Mouse (Mus musculus) embryonic fibroblast, embryonic 13.5 days (primary cell): ENCODE measurements around the gene Pelo. TPM values are rescaled to one million over a fixed set of nuclear protein-coding genes. Genes with fewer than 3 reads are reported as not detected.
A peak's percentile ranks its signal among the peaks of the same experiment; 100 is the strongest.

Source experiments
- H3K27ac ChIP-seq: 2 replicates; pipeline ENCODE4 v1.5.1; 2012; ENCODE audit warnings: low read length, control low read depth, inconsistent platforms; ENCODE audit not compliant: insufficient read depth
- H3K4me1 ChIP-seq: 2 replicates; pipeline ENCODE4 v1.6.1; 2011; ENCODE audit warnings: low read length; ENCODE audit not compliant: control insufficient read depth, insufficient read depth
- H3K4me3 ChIP-seq: 2 replicates; pipeline ENCODE4 v1.5.1; 2011; ENCODE audit warnings: mild to moderate bottlenecking, control low read depth, low read length; ENCODE audit not compliant: insufficient read depth
- CTCF ChIP-seq: IDR thresholded peaks from 2 replicates; pipeline ENCODE4 v1.5.1; 2011; ENCODE audit warnings: mild to moderate bottlenecking, control low read depth, low read length, moderate library complexity, borderline replicate concordance; ENCODE audit not compliant: insufficient read depth
- POLR2A ChIP-seq: IDR thresholded peaks from 2 replicates; pipeline ENCODE4 v1.6.1; 2011; ENCODE audit warnings: low read depth, mild to moderate bottlenecking, control low read depth, low read length, moderate library complexity
- polyA plus RNA-seq: library from polyadenylated mRNA; stranded (reverse); fragments of >200 nt; gene quantifications from 2 replicates; pipeline ENCODE4 v1.2.4, GENCODE M21; 2011; ENCODE audit warnings: low read depth; ENCODE audit not compliant: missing spikeins, insufficient read length

The Pelo gene
- polyA plus RNA-seq, 1 experiment = 14.1 TPM

DNA sequence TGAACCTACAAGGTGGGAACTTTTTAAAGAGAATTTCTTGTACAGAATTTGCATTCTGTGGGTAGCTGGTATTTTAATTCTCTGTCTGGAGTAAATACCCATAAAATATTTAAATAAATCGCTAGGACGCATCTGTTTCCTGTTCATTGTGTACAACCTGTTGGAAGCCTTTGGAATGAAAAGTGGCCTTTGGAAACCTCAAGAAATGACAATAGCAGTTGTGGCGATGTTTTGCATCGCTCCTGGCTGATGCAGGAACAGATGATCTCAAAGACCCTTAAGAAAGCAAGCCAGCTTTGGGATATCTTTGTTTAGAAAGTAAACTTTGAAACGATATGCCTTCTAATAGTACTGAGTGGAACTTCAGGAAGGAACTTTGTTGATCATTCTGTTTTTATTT, 28.8 kb upstream of the Pelo start:
- Histone ChIP-seq H3K4me1 (no peaks in the 10 kb centered on the region), H3K27ac (no peak overlapping the region), H3K4me3 (no peak overlapping the region)
- no peak for TF ChIP-seq CTCF
- no peak for TF ChIP-seq POLR2A

DNA sequence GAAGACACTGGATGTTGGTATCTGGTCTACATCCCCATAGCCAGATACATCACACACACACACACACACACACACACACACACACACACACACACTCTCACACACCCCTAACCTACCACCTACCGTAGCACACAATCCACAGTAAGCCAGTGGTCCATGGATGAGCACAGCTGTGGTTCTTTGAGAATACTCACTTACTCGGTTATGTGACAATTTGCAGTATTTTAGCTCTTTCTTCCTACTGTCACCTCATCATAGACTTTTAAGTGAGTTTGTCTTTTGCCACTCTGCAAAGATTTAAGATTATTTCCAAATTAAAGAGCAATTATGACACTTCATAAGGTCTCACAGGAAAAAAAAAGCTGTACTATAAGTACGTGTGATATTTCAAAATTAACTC, 28.2 kb upstream of the Pelo start:
- TF ChIP-seq CTCF = no peak
- TF ChIP-seq POLR2A = no peak
- Histone ChIP-seq H3K4me3 (no peak overlapping the region), H3K4me1 (no peaks in the 10 kb centered on the region), H3K27ac (no peak overlapping the region)

DNA sequence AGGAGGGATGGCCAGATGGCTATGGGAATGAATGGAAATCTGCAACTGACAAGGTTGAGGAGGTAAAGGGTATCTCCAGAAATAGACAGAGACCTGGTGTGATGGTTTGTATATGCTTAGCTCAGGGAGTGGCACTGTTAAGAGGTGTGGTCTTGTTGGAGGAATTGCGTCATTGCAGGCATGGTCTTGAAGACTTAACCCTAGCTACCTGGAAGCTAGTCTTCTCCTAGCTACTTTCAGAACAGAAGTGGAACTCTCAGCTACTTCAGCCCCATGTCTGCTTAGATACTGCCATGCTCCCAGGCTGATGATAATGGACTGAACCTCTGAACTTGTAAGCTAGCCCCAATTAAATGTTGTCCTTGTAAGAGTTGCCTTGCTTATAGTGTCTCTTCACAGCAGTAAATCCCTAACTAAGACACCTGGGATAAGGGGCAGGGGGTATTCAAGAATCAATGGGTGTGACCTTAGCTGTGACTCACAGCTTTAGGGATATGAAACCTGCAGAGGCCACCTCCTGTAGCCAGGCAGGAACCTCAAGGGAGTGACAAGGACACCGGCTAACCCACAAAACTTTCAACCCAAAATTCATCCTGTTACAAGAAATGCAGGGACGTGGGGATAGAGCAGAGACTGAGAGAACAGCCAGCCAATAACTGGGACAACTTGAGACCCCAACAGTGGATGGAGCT, 27.1 kb upstream of the Pelo start:
- Histone ChIP-seq H3K4me3 (no peak overlapping the region), H3K27ac (no peak overlapping the region), H3K4me1 (no peaks in the 10 kb centered on the region)
- no peak for TF ChIP-seq CTCF
- no peak for TF ChIP-seq POLR2A

DNA sequence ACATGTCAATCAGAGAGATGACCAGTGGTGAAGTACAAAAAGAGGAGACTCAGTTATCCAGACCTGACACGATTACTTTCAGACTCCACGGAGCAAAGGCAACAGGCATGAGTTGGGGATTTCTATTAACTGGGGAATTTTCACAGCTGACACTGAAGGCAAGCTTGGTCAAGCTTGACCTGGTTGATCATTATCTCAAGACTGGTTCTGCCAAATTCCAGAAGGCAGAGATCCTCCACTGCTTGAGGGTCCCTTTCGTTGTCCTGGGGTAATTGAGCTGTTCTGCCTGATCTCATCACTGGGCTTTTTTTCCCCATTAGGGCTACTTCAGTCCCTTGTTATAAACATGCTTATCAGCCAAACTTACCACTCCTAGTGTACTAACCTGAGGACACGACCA, 19.6 kb upstream of the Pelo start:
- Histone ChIP-seq H3K27ac (no peak overlapping the region), H3K4me3 (no peak overlapping the region), H3K4me1 (no peaks in the 10 kb centered on the region)
- no peak for TF ChIP-seq POLR2A
- TF ChIP-seq CTCF = no peak

DNA sequence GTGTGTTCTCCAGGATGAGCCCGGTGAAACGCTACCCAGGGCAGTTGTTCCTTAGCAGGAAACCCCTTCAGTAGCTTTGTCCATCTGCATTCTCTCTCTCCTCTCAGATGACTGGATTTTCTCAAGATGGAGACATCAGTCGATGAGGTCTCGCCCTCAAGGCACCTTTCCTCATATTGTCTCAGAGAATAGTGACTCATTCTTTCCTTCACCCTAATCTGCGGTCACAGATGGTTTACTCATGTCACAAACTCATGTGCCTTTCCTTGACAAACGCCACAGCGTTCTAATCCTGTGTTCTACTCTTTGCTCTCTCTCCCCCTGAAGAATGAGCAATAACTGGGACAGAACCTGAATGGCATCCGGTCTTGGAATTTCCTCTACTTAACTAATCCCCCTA, 17.4 kb upstream of the Pelo start:
- H3K27ac ChIP-seq = no peak overlapping the region
- H3K4me3 ChIP-seq = no peak overlapping the region
- no peak for TF ChIP-seq CTCF
- no peak for TF ChIP-seq POLR2A
- no peaks in the 10 kb centered on the region for H3K4me1 ChIP-seq

DNA sequence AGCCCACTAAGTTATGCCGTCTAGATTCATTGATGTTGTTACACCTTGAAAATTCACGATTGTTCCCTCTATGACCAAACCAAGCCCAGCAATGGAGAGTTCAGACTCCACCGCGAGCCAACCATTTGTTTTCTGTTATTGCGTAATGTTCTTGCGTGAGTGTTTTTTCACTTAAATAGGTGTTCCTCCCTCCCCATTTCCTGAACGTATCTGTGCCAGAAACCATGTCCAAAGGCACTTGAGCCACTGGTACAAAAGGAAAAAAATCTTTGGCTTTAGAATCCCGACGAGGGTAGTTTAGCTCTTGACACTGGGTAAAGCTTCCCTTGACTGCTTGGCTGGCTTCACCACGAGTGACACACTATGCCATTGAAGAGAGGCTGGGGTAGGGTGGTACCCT, 16.2 kb upstream of the Pelo start:
- H3K4me1 ChIP-seq = no peaks in the 10 kb centered on the region
- H3K27ac ChIP-seq = no peak overlapping the region
- H3K4me3 ChIP-seq = no peak overlapping the region
- no peak for TF ChIP-seq POLR2A
- no peak for TF ChIP-seq CTCF

DNA sequence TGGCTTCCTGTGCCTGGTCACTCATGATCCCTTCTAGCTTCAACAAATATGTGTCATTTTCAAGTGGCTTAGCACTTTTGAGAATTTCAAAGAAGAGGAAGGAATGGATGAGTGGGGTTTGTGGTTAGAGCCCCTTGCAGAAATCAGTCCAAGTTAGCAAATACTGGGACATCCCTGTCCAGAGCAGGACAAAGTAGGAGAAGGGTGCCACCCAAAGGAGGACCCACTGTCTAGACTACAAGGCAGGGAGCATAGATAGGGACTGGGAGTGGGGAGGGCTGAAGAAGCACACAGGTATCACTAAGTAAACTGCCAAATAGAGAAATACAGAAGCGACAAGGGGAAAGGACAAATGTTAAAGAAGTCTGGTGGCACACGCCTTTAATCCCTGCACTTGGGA, 12.8 kb upstream of the Pelo start:
- no peaks in the 10 kb centered on the region for H3K4me1 ChIP-seq
- TF ChIP-seq POLR2A (0 out of 2 replicates have a peak, but pooled peaks have one; percentile 18), CTCF (no peak)
- H3K4me3 ChIP-seq = no peak overlapping the region
- no peak overlapping the region for H3K27ac ChIP-seq

DNA sequence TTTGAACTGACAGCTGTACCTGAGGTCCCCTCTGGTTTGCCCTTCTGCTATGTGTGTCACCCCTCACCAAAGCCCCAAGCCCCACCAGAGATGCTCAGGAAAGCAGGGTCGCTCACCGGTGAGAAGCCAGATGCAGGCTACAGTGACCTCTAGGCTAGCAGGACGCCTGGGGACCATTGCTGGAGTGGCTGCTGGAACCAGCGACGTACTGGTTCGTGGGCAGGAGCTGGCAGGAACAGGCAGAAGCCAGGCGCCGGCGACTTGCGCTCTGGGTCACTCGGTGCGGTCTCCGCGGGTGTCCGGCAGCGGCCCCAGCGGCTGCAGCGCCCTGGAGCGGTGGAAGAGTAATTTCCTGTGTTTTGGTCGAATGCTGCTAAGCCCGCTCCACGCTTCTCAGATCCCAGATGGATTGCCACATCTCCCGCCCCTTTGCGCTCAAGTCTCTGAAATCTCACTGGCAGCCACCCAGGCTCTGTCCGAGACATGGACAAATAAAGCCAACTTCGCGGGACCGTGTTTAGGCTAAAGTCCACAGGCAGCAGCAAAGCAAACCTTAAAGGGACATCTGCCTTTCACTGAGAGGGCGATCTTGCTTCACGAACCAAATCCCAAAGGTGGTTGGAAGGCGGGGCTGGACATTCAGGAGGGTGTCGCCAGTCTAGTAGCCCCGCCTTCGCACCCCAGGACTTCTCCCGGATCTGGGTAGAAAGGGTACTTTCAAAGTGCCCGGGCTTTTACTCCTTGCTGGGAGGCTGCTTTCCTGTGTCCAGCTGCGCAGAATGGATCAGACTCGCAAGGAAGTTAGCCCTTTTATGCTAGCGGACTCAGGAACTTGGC, 11.6 kb upstream of the Pelo start, which contains the start of the genes Gm49395 and Itga1:
Gm49395 (minus strand) TSS at position 567 of the 837 bp plus-strand sequence.
Itga1 (minus strand) TSS at position 610 of the 837 bp plus-strand sequence.
- Histone ChIP-seq H3K27ac (peak within 1 kb of the TSS; percentile 90), H3K4me3 (peak within 1 kb of the TSS; percentile 48), H3K4me1 (no peaks in the 10 kb centered on the region)
- TF ChIP-seq POLR2A = peak; percentile 71
- TF ChIP-seq CTCF = no peak

DNA sequence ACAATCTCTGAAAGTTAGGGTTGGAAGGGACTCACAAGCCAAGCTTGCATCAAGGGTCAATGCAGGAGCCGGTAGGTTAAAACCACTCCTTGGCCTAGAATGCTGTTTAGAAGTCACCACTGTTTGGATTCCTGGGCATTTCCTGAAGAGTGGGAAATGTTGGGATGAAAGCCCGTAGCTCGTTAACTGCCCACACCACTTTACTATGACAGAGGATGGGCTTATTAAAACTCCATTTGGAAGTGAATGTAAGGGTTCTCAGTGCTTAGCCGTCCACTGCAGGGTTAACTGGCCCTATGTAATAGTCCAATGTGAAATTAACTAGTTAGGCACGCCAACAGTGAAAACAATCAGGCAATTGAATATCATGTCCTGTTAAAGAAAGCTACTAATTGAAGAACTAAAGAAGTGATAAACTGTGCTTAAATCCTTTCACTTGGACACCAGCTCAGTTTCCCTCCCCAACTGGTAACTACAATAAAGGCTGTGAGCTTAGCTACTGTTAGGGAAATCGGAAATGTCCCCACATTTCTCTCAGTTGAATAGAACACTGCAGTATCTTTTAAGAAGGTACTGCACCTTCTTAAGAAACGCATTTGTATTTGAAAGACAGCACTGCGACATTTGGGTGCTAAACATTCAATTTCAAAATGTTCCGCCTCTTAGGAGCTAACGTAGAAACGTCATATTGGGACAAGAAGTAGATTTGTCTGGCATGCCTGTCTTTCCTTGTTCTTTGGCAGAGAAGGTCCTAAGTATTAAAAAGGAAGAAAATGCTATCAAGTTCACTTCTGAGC, 10.6 kb upstream of the Pelo start:
- peak overlapping the region; percentile 48 for H3K4me3 ChIP-seq
- no peak for TF ChIP-seq POLR2A
- no peak for TF ChIP-seq CTCF
- no peaks in the 10 kb centered on the region for H3K4me1 ChIP-seq
- peak overlapping the region; percentile 90; the same call in 1 of the 2 replicates for H3K27ac ChIP-seq
